Mouse (Mus musculus) B cell, adult (primary cell): ENCODE measurements around the gene 1700034I23Rik. TPM values are rescaled to one million over a fixed set of nuclear protein-coding genes. Genes with fewer than 3 reads are reported as not detected.

Experiments
- total RNA-seq: library from RNA; stranded (reverse); gene quantifications from 4 replicates; pipeline ENCODE4 v1.2.4, GENCODE M21; 2023; ENCODE audit not compliant: inconsistent age

The 1700034I23Rik gene
- total RNA-seq: not detected in 4 replicates

DNA sequence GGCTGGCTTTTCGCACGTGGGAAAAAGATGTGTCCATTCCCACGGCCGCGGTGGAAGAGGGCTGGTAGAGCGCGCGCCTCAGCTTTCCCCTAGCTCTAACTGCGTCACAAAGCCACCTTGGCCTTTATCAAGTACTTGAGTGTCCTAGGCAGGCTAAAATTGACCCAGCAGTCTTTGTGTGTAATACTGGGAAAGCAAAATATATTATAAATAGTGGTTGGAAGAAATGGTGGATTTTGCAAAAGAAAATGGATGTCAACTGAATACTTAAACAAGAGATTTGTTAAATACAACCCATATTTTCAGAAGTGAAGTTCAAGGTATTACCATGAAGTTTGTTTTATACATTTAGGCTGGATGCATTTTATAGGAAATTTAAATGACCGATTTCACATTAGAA is at the start of gene 1700034I23Rik:
Gene 1700034I23Rik, minus strand, starts transcription at position 101 of the 400 bp plus-strand sequence.

DNA sequence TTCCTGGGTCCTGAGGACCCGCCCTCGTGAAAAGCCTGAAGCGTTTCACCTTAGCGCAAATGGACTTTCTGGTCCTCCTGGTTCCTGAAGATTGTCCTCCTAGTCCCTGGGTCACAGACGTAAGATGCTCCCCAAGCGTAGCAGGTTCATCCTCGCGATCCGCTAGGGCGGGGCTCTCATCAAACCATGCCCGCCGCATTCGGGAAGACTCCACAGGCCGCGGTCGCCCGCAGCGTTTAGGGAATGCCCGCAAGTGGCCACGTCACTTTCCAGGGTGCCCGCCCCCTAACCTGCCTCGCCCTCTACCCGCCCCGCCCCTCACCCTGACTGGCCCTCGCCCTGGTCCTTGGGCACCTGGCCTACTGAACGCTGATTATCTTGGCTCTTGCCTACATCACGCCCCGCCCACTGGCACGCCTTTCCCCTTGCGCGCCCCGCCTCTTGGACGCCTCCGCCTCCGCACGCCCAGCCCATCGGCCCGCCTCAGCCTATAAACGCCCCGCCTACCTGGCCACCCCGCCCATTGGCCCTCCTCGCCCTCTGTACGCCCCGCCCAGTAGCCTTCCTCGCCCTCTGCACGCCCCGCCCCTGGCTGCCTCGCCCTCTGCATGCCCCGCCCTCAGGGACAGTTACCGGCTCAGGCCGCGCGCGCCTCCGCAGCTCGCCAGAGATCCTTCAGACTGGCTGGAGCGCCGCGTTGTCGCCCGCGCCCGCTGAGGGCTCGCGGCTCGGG is 47.0 kb upstream of the 1700034I23Rik start, which contains the start of gene Larp1b:
Gene Larp1b, plus strand, starts transcription at position 659 of the 733 bp plus-strand sequence.

Other genes starting within 250 kb of the 1700034I23Rik start
- gene Slc25a31, start 193.7 kb downstream of the 1700034I23Rik start, total RNA-seq: not detected in 4 replicates
- 6.7 to 12.8 TPM (median 10.0 TPM) in 4 replicates for gene Hspa4l, start 158.0 kb downstream of the 1700034I23Rik start, total RNA-seq
- gene Plk4, start 102.5 kb downstream of the 1700034I23Rik start, total RNA-seq: 21.0 to 35.0 TPM (median 28.7 TPM) in 4 replicates
- 13.6 to 15.6 TPM (median 14.7 TPM) in 4 replicates for gene Mfsd8, start 55.7 kb downstream of the 1700034I23Rik start, total RNA-seq
- 7.8 to 9.9 TPM (median 8.5 TPM) in 4 replicates for gene Abhd18, start 55.6 kb downstream of the 1700034I23Rik start, total RNA-seq
- 14.8 to 21.9 TPM (median 18.0 TPM) in 4 replicates for gene Larp1b, start 47.3 kb upstream of the 1700034I23Rik start, total RNA-seq
- gene Pgrmc2, start 180.5 kb upstream of the 1700034I23Rik start, total RNA-seq: 17.7 to 22.0 TPM (median 19.4 TPM) in 4 replicates